Mouse (Mus musculus): Measurements from ENCODE around the gene Aes. TPM values are rescaled to one million over a fixed set of nuclear protein-coding genes. Genes with fewer than 3 reads are reported as not detected.

The Aes gene
- polyA plus RNA-seq, 1 experiment from 2014 or later: 324 TPM

- 65% methylated on average over 3 of the region's 3 CpGs for WGBS
- ATAC-seq (replicated peaks; ENCODE audit: low FRiP score): no peak
- H3K9ac ChIP-seq (ENCODE audit: low read length): no peak overlapping the region
- no peaks in the 10 kb centered on the region for H3K9me3 ChIP-seq (ENCODE audit: control insufficient read depth, low read length)
- no peaks in the 10 kb centered on the region for H3K4me1 ChIP-seq (replicated peaks; ENCODE audit: control insufficient read depth, insufficient read depth, low read length)
- no peak overlapping the region for H3K27ac ChIP-seq (ENCODE audit: low read depth, low read length)
- H3K27me3 ChIP-seq (ENCODE audit: control insufficient read depth, insufficient read depth, low read length): no peaks in the 10 kb centered on the region
- no peak overlapping the region for H3K4me2 ChIP-seq (ENCODE audit: low read depth, low read length, severe bottlenecking)
- no peak for DNase-seq (ENCODE audit: low spot score)
- H3K36me3 ChIP-seq (ENCODE audit: control insufficient read depth, insufficient read depth, low read length): no peaks in the 10 kb centered on the region
- no peak overlapping the region for H3K4me3 ChIP-seq (ENCODE audit: low read depth, low read length)
These were observed 53.5 kb downstream of the Aes start for GRCm38 (mm10) chr10:81612779-81613178.

DNA sequence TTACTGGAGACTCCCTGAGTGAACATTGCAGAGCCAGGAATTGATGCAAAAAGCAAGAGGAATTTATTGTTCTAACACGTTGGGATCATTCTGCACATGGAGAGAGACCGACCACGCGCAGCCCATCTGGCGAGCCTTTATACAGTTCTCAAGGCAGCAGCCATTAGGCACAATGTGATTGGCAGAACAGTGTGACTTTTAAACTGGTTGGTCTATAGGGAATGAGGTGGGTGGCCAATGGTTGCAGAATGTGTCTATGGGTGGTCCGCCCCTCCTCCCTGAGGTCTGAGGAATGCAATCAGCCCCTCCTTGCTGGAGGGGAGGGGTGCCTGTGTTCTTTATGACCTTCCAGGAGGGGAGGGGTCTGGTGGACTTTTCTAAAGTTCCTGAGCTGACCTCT is 56.2 kb downstream of the Aes start:
- H3K4me2 ChIP-seq (ENCODE audit: low read depth, low read length, severe bottlenecking): no peak overlapping the region
- H3K4me3 ChIP-seq (ENCODE audit: low read depth, low read length): no peak overlapping the region
- DNase-seq (ENCODE audit: low spot score) (no peak), ATAC-seq (replicated peaks; ENCODE audit: low FRiP score) (no peak)
- no peaks in the 10 kb centered on the region for H3K36me3 ChIP-seq (ENCODE audit: control insufficient read depth, insufficient read depth, low read length)
- no peak overlapping the region for H3K27ac ChIP-seq (ENCODE audit: low read depth, low read length)
- no peak overlapping the region for H3K9ac ChIP-seq (ENCODE audit: low read length)
- no peaks in the 10 kb centered on the region for H3K4me1 ChIP-seq (replicated peaks; ENCODE audit: control insufficient read depth, insufficient read depth, low read length)
- no peaks in the 10 kb centered on the region for H3K9me3 ChIP-seq (ENCODE audit: control insufficient read depth, low read length)
- WGBS: 69% methylated on average over 6 of the region's 6 CpGs
- H3K27me3 ChIP-seq (ENCODE audit: control insufficient read depth, insufficient read depth, low read length): no peaks in the 10 kb centered on the region

Other genes with a start within 250 kb of the Aes start
- gene Cactin, start 238.4 kb upstream of the Aes start, polyA plus RNA-seq (2014; fragmentation: Nextera tagmentation; extraction: Ambion mirVana): 51.2 and 53.2 TPM in 2 replicates
- gene Tbxa2r, start 230.8 kb upstream of the Aes start, polyA plus RNA-seq (2014; fragmentation: Nextera tagmentation; extraction: Ambion mirVana): 1.9 and 2.6 TPM in 2 replicates
- 0.07 TPM in 1 of 2 replicates, not detected in the other for gene Gipc3, start 216.2 kb upstream of the Aes start, polyA plus RNA-seq (2014; fragmentation: Nextera tagmentation; extraction: Ambion mirVana)
- 109 and 111 TPM in 2 replicates for gene Hmg20b, start 209.0 kb upstream of the Aes start, polyA plus RNA-seq (2014; fragmentation: Nextera tagmentation; extraction: Ambion mirVana)
- gene Mfsd12, start 202.0 kb upstream of the Aes start, polyA plus RNA-seq (2014; fragmentation: Nextera tagmentation; extraction: Ambion mirVana): 4.5 and 4.7 TPM in 2 replicates
- gene 4930404N11Rik, start 193.7 kb upstream of the Aes start, polyA plus RNA-seq (2014; fragmentation: Nextera tagmentation; extraction: Ambion mirVana): 0.15 and 0.40 TPM in 2 replicates
- 132 and 144 TPM in 2 replicates for gene Fzr1, start 181.0 kb upstream of the Aes start, polyA plus RNA-seq (2014; fragmentation: Nextera tagmentation; extraction: Ambion mirVana)
- gene Dohh, start 175.1 kb upstream of the Aes start, polyA plus RNA-seq (2014; fragmentation: Nextera tagmentation; extraction: Ambion mirVana): 61.0 and 66.3 TPM in 2 replicates
- 3.0 and 3.5 TPM in 2 replicates for gene Gm48551, start 175.0 kb upstream of the Aes start, polyA plus RNA-seq (2014; fragmentation: Nextera tagmentation; extraction: Ambion mirVana)
- gene Gm48552, start 170.5 kb upstream of the Aes start, polyA plus RNA-seq (2014; fragmentation: Nextera tagmentation; extraction: Ambion mirVana): 1.1 and 3.0 TPM in 2 replicates
- 2.8 and 3.3 TPM in 2 replicates for gene Smim24, start 166.4 kb upstream of the Aes start, polyA plus RNA-seq (2014; fragmentation: Nextera tagmentation; extraction: Ambion mirVana)
- 10.5 and 10.8 TPM in 2 replicates for gene Nfic, start 103.9 kb upstream of the Aes start, polyA plus RNA-seq (2014; fragmentation: Nextera tagmentation; extraction: Ambion mirVana)
- 9.7 and 19.6 TPM in 2 replicates for gene Celf5, start 76.8 kb upstream of the Aes start, polyA plus RNA-seq (2014; fragmentation: Nextera tagmentation; extraction: Ambion mirVana)
- 71.8 and 72.3 TPM in 2 replicates for gene Ncln, start 63.1 kb upstream of the Aes start, polyA plus RNA-seq (2014; fragmentation: Nextera tagmentation; extraction: Ambion mirVana)
- gene S1pr4, start 59.4 kb upstream of the Aes start, polyA plus RNA-seq (2014; fragmentation: Nextera tagmentation; extraction: Ambion mirVana): 0.36 and 0.68 TPM in 2 replicates
- 0.45 and 0.68 TPM in 2 replicates for gene Gna15, start 35.3 kb upstream of the Aes start, polyA plus RNA-seq (2014; fragmentation: Nextera tagmentation; extraction: Ambion mirVana)
- gene Gna11, start 14.3 kb upstream of the Aes start, polyA plus RNA-seq (2014; fragmentation: Nextera tagmentation; extraction: Ambion mirVana): 77.1 and 84.5 TPM in 2 replicates
- gene Tle2, start 15.1 kb downstream of the Aes start, polyA plus RNA-seq (2014; fragmentation: Nextera tagmentation; extraction: Ambion mirVana): 7.2 and 8.1 TPM in 2 replicates
- 3.9 and 7.7 TPM in 2 replicates for gene Tle6, start 41.6 kb downstream of the Aes start, polyA plus RNA-seq (2014; fragmentation: Nextera tagmentation; extraction: Ambion mirVana)
- 1.6 and 2.1 TPM in 2 replicates for gene BC025920, start 46.8 kb downstream of the Aes start, polyA plus RNA-seq (2014; fragmentation: Nextera tagmentation; extraction: Ambion mirVana)
- 45.0 and 45.5 TPM in 2 replicates for gene Sirt6, start 68.3 kb downstream of the Aes start, polyA plus RNA-seq (2014; fragmentation: Nextera tagmentation; extraction: Ambion mirVana)
- gene Ankrd24, start 69.1 kb downstream of the Aes start, polyA plus RNA-seq (2014; fragmentation: Nextera tagmentation; extraction: Ambion mirVana): 3.9 and 4.1 TPM in 2 replicates
- gene Gm10778, start 89.6 kb downstream of the Aes start, polyA plus RNA-seq (2014; fragmentation: Nextera tagmentation; extraction: Ambion mirVana): 5.0 and 5.2 TPM in 2 replicates
- 18.0 and 22.7 TPM in 2 replicates for gene Zfp433, start 145.3 kb downstream of the Aes start, polyA plus RNA-seq (2014; fragmentation: Nextera tagmentation; extraction: Ambion mirVana)
- gene Gm3055, start 211.7 kb downstream of the Aes start, polyA plus RNA-seq (2014; fragmentation: Nextera tagmentation; extraction: Ambion mirVana): 13.9 and 16.5 TPM in 2 replicates

Data from forebrain, embryonic 11.5 days (tissue).